Mouse (Mus musculus) regulatory T cell (primary cell): ENCODE results near the gene Foxo4.

ENCODE experiments used
- in situ Hi-C: fragments of 300-600 bp; cut with MboI, MseI; formaldehyde crosslinking; loops from one replicate; pipeline ENCODE4 v1.15.1; 2025; ENCODE audit warnings: high pct_unique_total_duplicates

Foxo4 gene

DNA sequence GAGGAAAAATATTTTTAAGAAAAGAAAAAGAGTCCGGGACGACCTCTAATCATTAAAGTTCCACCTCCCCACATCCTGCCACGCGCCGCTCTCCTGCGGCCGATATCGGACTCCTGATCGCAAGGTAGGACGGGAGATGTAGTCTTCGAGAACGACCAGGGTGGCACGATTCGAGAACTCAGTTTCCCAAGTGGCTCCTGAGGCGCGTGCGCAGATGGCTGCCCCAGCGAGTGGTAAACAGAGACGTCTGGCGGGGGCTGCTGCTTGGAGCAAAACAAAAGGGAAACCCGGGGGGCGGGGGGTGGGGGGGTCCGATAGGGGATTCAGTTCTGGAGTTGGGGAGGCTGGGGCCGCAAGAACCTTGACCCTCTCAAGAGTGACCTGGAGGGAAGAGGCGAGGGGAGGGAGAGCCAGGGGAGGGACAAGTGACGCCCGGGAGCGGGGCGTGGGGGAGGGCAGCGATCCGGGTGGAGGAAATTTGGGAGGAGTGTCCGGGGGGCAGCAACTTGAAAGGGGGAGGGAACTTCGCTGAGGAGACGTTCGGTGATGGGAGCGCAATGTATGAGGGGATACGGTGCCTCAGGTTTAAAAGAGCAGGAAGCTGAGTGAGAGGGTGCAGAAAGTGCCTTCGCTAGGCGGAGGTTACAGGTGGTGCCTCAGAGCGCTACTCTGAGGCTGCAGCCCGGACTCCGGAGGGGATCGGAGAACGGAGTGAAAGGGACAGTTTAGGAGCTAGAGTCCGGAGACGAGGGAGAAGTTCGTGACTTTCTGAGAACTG is at the start of gene Foxo4:
TSS of gene Foxo4 (plus strand) at position 577 of the 778 bp plus-strand sequence.
- in situ Hi-C loops = no loop called here

DNA sequence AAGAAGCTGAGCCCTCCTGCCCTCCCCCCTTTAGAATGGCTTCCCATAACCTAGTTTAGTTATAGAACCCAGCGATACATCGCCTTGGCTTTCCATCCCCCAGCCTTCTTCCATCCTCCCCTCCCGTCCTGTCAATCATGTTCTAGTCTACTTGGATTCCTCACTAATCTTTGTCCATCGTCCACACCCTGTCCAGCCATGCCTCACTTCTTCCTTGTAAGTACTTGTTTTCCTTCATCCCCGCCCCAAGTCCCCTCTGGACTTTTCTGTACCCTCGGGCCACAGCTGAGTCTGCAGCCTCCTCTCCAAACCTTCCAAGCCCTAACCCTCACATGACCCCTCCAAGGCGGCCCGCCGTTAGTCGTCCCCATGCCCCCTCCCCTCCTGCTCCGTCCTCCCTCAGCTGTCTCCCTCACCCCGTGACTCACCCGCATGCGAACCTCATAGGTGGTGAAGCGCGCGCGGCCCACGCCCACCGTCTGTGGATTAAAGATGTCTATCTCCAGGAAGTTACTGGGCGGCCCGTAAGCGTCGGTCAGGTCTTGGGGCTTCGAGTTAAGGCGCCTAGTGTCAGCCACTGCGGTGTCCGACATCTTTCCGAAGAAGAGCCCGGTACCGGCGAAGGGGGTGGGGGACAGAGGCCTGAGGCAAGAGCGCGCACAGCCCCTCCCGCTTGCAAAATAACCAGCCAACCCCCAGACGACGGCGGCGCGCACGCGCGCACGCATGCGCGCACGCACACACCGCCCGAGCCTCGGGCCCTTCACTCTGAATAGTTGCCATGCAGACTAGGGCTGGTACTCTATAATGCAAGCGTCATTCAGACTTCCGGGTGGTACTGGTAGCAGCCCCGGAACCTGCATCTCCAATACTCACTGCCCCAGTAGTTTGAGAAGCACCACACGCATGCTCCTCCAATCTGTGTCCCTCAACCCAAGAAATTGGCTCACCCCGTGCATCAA is 32.2 kb upstream of the Foxo4 start, which contains the start of gene Snx12:
TSS of gene Snx12 (minus strand) at position 730 of the 962 bp plus-strand sequence.
- in situ Hi-C loops = no loop called here

DNA sequence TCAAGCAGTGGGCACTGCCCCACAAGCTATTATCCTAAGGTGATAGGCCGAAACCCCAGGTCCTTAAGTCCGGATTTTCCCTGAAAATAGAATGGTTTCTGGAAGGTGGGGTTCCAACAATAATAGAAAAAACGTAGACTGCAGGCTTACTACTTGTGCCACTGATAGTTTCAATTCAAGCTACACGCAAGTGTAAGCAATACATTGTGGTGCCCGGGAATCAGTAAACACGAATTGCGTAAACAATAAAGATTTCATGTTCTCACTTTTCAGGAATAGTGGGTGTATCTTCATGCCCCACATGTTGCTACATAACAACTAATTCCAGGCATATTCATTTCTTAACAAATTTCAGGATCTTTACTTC is 31.5 kb upstream of the Foxo4 start:
- in situ Hi-C loops = no loop called here

DNA sequence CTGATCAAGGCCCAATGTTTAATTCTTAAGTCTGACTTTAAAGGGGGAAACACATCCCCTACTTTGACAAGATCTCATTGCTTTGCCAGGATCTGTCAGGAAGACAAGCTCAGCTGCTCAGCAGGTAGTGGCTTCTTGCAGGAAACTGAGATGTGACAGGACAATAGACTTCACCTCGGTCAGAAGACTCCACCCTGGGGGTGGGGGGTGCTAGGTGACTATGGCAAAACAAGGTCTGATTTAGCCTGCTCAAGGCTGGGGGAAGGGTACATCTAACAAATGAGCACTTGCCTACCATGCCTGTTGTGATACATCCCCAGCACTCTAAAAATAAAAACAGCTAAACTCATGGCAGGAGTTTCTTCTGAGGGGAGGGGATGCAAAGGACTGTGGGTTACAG is 9.3 kb upstream of the Foxo4 start:
- in situ Hi-C loops = no loop called here

DNA sequence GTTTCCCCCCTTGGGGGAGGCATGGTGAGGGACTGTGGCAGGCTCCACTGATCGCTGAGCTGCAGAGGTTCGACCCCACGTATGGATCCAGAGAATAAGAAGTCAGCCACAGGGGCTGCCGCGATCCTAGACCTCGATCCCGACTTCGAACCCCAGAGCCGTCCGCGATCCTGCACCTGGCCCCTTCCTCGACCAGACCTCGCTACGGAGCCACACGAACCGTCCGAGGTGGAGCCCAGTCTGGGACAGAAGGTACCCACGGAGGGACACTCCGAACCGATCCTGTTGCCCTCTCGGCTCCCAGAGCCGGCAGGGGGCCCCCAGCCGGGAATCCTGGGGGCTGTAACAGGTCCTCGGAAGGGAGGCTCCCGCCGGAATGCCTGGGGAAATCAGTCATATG is 412 bp downstream of the Foxo4 start:
- in situ Hi-C loops = no loop called here

DNA sequence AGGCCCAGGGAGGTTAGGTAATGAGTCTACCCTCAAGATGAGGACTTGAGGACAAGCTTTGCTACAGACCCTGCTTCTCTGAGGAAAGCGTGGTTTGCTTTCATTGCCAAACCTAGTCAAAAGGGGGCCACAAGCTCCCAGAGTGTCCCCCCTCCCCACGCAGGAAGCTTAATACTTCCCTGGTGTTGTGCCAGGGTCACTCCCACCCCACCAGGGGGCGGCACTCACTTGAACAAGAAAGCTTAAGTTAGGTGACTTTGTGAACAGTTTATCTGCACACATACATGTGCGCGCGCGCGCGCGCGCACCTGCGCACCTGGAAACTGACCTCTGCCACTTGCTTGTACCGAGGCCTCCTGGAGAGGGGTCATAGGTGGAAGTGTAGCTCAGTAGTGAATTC is 2.3 kb downstream of the Foxo4 start:
- in situ Hi-C loops = no loop called here

DNA sequence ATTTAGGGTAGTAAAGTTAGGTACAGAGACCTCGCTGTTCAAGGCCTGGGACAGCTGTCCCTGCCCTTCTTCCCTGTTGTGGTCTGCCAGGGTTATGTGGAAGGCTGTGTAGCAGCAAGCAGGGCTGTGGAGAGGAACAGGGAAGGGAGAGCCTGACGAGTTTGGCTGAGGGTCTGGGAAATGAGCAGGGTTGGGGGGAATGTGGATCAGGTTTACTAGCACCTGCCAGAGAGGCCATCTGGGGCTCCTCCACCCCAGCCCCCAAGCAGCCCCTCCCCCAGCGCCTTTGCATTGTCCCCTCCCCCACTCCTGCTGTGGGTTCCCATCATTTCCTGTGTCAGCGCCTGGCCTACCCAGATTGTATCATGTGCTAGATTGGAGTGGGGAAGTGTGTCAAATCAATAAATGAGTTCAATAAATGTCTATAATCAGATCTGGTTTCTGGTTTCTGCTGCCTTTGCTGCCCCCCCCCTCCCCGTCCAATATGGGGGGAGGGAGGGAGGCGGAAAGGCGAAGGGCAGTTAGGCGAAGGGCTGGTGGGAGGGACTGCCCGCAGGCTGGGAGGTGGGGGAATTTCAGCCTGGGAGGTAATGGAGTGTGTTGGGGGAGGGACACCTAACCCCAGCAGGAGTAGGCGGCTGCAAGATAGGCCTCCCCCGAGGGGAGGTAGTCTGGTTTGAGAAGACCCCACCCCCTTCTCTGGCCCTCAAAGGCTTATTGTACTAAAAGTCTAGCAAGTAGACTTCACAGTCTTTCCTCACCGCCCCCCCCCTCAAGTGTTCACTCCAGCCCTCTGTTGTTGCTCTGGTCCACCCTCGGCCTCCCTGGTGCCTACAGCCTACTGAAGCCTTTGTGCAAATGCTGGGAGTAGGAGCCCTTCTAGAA is 6.4 kb downstream of the Foxo4 start:
- in situ Hi-C loops = no loop called here

DNA sequence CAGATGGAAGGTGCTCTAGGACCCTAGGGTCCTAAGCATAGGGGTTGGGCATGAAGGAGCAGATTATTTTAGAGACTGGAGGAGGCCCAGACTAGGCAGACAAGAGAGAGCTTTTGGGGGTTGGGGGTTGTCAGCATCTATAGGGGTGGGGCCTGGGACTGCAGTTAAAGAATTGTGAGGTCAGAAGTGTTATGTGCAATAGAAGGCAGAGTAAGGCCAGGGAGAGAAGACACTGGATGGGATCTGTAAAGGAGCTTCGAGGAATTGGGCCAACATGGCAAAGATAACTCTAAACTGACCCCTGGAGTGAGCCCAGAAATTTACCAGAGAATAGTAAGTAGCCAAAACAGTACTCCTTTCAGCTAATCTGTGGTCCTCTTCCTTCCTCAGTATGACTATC is 9.6 kb downstream of the Foxo4 start, which contains the start of gene Gm614:
TSS of gene Gm614 (minus strand) at position 101 of the 400 bp plus-strand sequence.
- in situ Hi-C loops = no loop called here

DNA sequence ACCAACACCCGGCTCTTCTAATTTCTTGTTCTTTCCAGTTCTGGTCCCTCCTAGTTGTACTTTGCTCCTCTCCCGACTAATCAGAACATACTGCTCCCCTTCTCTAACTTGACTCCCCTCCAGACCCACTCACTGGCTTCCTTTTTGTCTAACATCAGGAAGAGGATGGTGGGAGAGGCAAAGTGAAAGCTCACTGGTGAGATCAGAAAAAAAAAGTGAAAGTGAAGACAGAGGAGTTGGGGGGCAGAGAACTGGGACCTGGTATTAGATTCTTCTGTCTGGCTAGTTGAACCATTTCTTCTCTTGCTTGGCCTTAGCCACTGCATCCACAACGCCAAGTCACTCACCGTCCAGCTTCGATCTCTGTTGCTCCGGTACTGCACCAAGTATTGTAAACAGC is 12.3 kb downstream of the Foxo4 start:
- in situ Hi-C loops = no loop called here

DNA sequence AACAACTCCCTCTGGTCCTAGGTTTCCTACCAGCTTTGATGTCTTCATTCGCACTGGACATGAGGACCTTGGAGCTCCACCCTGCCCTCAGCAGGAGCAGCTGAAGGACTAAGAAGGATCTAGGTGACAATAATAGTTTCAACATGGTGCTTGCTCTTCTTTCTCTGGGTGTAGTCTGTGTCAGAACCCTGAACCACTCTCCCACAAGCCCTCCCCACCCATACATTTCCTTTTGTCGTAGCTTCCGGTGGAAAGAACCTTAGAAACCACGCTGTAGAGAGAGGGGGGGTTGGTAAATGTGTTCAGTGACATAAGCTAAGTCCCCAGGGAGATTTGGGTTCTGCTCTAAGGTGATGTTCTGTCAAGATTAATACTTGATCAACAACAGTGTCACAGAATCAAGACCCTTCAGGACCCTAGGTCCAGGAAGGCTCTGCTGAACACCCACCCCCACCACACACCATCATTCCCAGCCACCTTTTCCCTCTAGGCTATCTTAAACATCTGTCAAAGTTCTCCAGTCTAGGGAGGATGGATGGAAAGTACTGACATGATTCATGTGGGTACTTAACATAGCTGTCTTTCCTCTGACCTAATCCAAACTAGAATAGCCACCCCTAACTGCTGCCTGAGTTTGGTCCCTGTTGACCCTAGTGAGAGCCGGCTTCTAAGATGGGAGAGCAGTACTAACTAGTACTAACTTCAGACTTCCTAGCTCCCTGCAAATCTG is 13.9 kb downstream of the Foxo4 start, which contains the start of gene Il2rg:
TSS of gene Il2rg (minus strand) at position 231 of the 730 bp plus-strand sequence.
- in situ Hi-C loops = no loop called here

DNA sequence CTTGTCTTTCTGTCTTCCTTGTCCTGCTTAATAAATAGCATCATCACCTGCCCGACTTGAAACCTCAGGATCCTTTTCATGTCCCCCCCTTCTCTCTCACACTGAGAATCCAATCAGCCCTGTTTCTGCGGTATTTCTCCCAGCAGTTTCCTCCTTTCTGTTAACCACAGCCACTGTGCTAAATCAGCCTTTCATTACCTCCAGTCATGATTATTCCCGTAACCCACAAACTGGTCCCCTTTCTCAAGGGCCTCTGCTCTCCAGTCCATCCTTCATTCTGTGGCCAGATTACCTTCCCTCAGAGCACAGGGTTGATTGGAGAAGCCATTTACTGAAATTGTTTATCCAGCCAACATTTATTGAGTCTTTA is 14.4 kb downstream of the Foxo4 start, which contains the start of gene Gm20489:
TSS of gene Gm20489 (minus strand) at position 269 of the 370 bp plus-strand sequence.
- in situ Hi-C loops = no loop called here

DNA sequence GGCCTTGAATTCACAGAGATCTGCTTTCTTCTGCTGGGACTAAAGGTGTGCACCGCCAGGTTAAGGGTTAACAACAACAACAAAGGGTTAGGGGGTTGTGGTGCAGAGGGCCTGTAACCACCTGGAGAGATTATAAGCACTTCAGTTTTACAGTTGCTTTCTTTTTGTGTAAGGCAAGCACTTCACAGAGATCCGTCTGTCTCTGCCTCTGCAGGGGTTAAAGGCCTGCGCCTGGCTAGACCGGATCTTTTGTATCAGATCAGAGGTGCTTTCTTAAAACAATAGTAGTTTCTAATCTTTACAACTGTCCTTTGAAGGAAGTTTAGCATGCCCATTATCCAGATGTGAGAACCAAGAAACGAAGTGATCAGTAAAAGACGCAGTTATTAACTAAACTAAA is 19.1 kb downstream of the Foxo4 start:
- in situ Hi-C loops = loop anchor here (10.0 kb wide), 1 partner anchor 1649 kb away; no protein-coding TSS in a partner anchor

DNA sequence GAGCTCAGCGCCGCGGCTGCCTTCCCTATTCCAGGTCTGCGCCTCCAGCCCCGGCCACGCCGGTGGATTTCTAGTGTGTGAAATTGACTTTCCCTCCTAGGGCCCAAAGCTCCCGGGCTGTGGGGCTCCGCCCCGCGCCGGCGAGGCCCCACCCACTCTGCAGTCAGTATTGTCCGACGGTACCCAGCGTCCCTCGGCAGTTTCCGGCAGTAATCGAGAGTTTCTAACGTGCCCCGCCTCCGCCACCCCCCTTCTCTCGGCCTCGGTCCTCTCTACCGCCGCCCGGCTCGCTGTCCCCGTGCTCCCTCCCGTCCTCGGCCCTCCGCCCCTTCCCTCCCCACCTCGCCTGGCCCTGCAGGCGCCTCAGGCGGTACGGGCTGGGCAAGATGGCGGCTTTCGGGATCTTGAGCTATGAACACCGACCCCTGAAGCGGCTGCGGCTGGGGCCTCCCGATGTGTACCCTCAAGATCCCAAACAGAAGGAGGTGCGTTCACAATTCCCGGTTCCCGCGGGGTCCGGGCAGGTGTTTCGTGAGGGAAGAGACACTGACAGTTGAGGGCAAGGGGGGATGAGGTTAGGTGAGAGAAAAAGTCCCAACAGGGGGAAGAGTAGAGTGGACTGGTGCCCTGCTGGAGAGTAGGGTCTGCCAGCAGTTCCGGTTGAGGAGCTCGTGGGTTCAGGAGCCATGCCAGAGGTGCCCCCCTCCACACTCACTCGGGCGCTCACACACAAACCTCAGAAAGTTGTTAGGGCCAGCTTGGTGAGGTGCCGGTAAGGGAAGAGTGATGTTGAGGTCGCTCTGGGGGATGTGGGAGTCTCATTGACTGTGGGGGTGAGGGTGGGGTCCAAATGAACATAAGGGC is 19.8 kb downstream of the Foxo4 start, which contains the start of gene Med12:
TSS of gene Med12 (plus strand) at position 156 of the 864 bp plus-strand sequence.
- in situ Hi-C loops = loop anchor here (10.0 kb wide), 1 partner anchor 1649 kb away; no protein-coding TSS in a partner anchor

DNA sequence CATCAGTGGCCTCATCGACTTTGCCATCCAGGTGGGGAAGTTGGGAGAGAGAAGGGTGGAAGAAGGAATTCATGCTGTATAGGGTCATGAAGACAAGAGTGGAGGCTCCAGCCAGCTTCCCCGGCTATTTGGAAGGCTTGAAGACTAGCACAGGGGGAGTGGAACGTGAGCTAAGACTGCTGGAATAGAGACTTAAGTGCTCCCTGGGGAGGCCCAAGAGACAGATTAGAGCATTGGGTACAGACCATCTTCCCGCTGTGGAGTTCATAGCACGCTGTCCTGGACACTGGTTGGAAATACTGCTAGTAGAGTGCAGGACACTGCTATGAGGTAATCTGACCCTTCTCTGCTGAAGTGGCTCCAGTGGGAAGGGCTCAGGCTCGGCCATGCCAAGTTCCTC is 28.5 kb downstream of the Foxo4 start:
- in situ Hi-C loops = loop anchor here (25.0 kb wide), 1 partner anchor 1071 kb away; no protein-coding TSS in a partner anchor

DNA sequence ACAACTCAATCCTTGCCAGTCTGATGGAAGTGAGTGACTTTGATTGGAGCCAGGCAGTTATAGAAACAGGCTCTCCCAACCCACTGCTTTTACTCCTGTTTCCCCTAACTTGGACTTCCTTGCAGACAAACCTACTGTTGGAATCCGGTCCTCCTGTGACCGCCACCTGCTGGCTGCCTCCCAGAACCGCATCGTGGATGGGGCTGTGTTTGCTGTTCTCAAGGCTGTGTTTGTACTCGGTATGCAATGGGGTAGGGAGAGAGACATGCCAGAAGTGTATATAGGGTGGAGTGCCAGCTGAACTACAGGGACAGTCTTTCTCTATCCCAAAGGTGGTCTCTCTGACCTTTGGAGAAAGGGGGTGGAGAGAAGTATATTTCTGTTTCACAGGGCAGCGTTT is 31.2 kb downstream of the Foxo4 start:
- in situ Hi-C loops = loop anchor here (25.0 kb wide), 1 partner anchor 1073 kb away; no protein-coding TSS in a partner anchor

DNA sequence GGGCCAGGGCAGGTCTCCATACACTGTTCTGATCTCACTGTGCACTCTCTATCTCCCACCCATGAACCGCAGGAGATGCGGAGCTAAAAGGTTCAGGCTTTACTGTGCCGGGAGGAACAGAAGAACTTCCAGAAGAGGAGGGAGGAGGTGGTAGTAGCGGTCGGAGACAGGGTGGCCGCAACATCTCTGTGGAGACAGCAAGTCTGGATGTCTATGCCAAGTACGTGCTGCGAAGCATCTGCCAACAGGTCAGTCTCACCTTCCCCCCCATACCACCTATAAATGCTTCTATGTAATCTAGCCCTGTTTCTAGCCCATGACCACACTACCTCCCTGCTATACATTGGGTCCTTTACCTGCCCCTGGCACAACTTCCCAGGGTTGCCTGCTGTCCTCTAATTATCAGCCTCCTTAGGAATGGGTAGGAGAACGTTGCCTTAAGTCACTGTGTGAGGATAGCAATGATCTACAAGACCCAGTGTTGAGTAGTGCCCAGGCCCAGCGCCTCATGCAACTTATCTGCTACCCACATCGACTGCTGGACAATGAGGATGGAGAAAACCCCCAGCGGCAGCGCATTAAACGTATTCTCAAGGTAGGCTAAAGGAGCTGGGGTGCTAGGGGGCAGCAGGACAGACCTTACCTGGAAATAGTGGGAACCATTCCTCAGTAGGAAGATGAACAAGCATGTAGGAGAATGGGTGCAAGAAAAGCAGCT is 31.8 kb downstream of the Foxo4 start:
- in situ Hi-C loops = loop anchor here (25.0 kb wide), 1 partner anchor 1074 kb away; no protein-coding TSS in a partner anchor

DNA sequence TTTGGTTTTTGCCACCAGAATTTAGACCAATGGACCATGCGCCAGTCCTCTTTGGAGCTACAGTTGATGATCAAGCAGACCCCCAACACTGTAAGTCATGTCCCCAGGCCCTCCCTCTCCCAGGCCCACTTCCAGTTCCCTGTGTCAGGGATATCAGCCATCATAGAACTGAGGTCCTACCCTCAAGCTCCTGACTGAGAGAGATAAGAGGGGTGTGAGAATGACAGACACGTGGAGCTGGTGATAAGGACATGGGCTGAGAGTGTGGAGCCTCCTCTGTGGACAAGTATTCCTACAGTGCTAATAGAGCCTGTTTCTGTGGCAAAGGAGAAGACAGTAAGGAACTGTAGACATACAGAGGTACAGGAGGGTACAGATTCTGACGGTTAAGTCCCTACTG is 33.2 kb downstream of the Foxo4 start:
- in situ Hi-C loops = loop anchor here (25.0 kb wide), 1 partner anchor 1075 kb away; no protein-coding TSS in a partner anchor

DNA sequence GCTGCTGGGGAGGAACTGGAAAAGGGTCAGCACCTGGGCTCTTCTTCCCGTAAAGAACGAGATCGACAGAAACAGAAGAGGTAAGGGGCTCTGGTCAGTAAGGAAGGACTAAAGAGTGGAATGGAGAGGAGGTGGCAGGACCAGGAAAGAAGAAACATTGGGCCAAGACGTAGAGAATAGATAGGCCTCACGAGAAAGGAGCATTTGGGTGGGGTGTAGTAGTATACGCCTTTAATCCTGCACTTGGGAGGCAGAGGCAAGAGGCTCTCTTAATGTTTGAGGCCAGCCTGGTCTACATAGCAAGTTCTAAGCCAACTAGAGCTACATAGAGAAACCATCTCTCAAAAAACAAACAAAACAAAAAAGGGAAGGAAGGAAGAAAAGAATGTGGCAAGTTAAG is 34.1 kb downstream of the Foxo4 start:
- in situ Hi-C loops = loop anchor here (25.0 kb wide), 1 partner anchor 1076 kb away; no protein-coding TSS in a partner anchor
